Mouse (Mus musculus) ovary, postnatal 14 days (tissue): ENCODE results near the gene Fam98b.

Experiments
- DNase-seq: peaks from one replicate; pipeline ENCODE4 v3.0.0; 2022; ENCODE audit warnings: low spot score

Fam98b gene

DNA sequence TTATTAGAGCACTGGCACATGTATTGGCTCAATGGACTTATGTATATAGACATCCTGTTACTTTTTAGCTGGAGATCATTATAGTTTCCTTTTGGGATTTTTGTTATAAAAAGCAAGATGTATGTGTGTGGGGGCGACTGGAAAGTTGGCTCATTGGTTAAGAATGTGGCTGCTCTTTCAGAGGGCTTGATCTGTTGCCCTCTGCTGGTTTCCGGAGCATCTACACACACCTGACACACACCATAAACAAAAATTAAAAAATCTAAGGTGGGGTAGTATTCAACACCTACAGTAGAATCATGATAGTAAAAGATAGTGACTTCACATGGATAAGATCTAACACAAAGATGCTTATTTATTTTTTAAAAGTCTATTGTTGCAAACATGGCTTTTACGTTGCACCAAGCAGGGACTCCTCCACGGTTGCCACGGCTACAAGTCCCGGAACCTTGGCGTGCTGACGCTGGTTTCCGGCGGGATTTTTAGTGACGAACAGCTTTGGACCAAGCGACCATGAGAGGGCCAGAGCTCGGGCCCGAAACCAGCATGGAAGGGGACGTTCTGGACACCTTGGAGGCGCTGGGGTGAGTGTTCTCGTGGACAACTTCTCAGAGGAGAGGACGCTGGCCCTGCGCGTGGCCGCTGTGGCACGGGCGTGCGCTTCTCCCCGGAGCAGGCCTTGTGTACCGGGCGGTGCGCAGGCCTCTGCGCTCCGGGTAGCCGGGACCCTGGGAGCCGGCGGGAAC, at the start of gene Fam98b:
Fam98b (plus strand) TSS at position 485 of the 746 bp plus-strand sequence.
- peak; percentile 86 for DNase-seq

GRCm38 (mm10) chr2:117200869-117201338, 48.6 kb upstream of the Fam98b start:
- no peak for DNase-seq

GRCm38 (mm10) chr2:117203350-117203749, 46.2 kb upstream of the Fam98b start:
- no peak for DNase-seq

DNA sequence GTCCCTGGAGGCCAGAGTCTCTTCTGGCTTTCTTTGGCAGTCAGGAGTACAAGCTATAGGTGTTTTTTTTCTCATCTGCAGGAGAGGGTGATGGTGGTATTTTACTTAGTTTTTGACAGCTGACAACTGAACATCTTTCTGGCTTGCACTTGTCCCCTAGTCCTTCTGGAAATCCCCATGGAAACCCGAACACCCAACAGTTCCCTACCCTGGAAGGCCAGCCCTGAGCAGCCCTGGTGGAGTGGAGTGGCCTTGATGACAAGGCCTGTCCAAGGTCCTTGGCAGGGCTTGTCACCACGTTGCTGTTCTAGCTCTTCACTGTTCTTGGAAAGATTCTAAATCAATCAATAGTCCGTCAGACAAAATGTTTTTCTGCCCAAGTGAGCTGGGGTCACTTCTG, 45.0 kb upstream of the Fam98b start:
- DNase-seq, result no peak

- no peak for DNase-seq
These were observed 44.5 kb upstream of the Fam98b start for GRCm38 (mm10) chr2:117205066-117205465.

- DNase-seq, result no peak
These were observed 39.0 kb upstream of the Fam98b start for GRCm38 (mm10) chr2:117210416-117211085.

DNA sequence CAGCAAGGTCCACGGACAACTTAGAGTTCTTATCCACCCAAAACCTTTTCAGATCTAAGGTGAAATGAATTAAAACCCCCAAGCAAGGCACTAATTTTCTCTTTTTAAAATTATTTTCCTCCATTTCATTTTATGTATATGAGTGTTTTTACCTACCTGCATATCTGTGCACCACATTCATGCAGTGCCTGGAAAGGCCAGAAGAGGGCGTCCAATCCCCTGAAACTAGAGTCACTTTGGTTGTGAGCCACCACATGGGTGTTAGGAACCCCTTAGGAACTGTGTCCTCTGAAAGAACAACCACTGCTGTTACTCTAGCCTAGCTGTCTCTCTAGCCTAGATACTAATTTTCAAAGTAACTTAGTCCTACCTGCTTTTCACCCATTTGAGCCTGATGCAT, 33.4 kb upstream of the Fam98b start:
- no peak for DNase-seq

- no peak for DNase-seq
These were observed 31.8 kb upstream of the Fam98b start for GRCm38 (mm10) chr2:117217695-117218216.

- no peak for DNase-seq
These were observed 30.0 kb upstream of the Fam98b start for GRCm38 (mm10) chr2:117219536-117219935.

DNA sequence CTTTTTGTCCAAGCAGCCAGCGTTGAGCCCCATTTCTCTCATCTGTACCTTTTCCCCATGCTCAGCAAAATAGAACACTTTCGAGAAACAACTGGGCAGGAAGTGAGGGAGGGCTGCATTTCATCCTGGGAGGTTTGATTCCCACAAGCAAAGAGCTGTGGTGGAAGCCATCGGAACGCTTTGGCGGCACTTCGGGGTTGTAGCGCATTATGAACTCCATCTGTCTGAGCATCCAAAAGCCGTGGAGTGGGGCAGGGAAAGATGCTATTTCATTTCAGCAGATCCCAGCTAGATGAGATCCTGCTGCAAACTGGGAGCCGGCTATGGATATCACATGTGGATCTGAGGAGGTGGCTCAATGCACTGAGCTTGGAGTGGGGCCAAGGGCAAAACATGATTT, 26.9 kb upstream of the Fam98b start:
- no peak for DNase-seq

- no peak for DNase-seq
These were observed 20.9 kb upstream of the Fam98b start for GRCm38 (mm10) chr2:117228601-117229125.

- no peak for DNase-seq
These were observed 19.3 kb upstream of the Fam98b start for GRCm38 (mm10) chr2:117230261-117230660.

GRCm38 (mm10) chr2:117231257-117231656, 18.3 kb upstream of the Fam98b start:
- DNase-seq, result peak; percentile 85

- DNase-seq, result no peak
These were observed 7.6 kb upstream of the Fam98b start for GRCm38 (mm10) chr2:117241953-117242352.

DNA sequence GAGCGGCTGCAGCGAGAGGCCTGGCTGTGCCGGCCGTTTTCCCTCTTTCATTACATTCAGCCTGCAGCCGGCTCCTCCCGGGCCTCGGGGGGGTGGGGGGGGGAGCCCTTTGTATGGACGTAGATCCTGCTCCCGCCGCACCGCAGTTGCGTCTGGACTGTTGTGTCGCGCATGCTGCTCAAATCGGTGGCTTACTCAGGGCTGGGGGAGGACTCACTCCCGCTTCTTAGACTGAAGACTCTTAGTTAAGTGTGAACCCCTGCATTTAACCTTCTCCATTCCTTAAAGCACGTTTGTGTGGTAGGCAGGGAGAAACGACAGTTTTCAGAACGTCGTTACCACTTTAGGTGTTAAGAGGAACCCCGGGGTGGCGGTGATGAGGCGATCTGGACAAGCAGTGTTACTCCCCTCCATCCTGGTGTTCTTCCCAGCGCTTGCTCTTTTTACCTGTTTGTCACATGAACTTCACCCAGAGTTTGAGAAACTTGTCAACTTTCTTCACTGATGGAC, 517 bp downstream of the Fam98b start:
- no peak for DNase-seq

- DNase-seq, result no peak
These were observed 5.9 kb downstream of the Fam98b start for GRCm38 (mm10) chr2:117255415-117255814.

- no peak for DNase-seq
These were observed 8.1 kb downstream of the Fam98b start for GRCm38 (mm10) chr2:117257617-117258016.

GRCm38 (mm10) chr2:117262184-117262583, 12.6 kb downstream of the Fam98b start:
- no peak for DNase-seq

- DNase-seq, result peak; percentile 54
These were observed 14.4 kb downstream of the Fam98b start for GRCm38 (mm10) chr2:117263786-117264408.

- DNase-seq, result no peak
These were observed 38.8 kb downstream of the Fam98b start for GRCm38 (mm10) chr2:117288291-117288690.

GRCm38 (mm10) chr2:117299596-117300448, 50.3 kb downstream of the Fam98b start:
- no peak for DNase-seq
